ENCODE assay signal across 8 mouse cellular contexts in the genomic region with DNA sequence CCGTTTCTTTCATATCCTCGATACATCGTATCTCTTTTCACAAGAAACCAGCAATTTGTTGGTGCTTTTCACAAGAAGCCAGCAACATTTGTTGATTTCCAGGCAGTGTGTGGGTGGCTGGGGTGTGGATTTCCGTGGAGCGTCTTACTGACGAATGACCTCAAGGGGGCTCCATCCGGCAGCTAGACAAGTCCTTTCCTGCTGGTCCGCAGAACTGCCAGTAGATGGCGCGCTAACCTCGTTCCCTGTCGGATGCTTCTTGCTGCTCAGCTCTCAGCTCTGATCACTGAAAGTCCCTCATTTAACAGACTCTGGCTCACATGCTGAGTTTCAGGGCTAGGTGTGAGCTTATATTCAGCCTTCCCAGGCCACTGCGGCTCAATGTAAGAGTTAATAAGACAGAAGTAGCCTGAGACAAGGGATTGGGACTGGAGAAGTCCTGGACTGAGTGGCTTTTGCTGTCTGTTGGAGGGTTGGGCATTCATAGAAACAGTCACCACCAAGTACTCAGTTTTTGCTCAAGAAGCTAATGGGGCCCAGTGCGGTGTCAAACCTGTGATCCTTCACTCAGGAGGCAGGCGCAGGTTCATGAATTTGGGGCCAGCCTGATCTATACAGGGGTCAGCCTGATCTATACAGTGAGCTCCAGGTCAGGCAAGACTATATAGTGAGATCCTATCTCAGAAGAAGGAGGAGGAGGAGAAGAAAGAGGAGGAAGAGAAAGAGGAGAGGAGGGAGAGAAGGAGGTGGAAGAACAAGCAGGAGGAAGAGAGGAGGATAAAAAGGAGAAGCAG. TPM values are rescaled to one million over a fixed set of nuclear protein-coding genes. Genes with fewer than 3 reads are reported as not detected.
A peak's percentile ranks its signal among the peaks of the same experiment; 100 is the strongest.
DNase-seq lines count a peak whose midpoint lies in the region; ATAC-seq and TF ChIP-seq lines count a peak whose summit lies in the region.

No protein-coding gene starts in this region.

- 11% methylated on average over 15 of the region's 15 CpGs for WGBS in forebrain, postnatal 0 days
- 12% methylated on average over 15 of the region's 15 CpGs for WGBS in hindbrain, embryonic 13.5 days

- peak; percentile 93 for ATAC-seq in forebrain, postnatal 0 days
- peak; percentile 72 for ATAC-seq in hindbrain, embryonic 13.5 days (ENCODE audit: low FRiP score)

- H3K36me3 ChIP-seq in forebrain, postnatal 0 days (ENCODE audit: insufficient read depth) = no peaks in the 10 kb centered on the region
- H3K36me3 ChIP-seq in hindbrain, embryonic 13.5 days = no peaks in the 10 kb centered on the region

- no peak overlapping the region for H3K4me2 ChIP-seq in forebrain, postnatal 0 days (ENCODE audit: low read depth)
- H3K4me2 ChIP-seq in hindbrain, embryonic 13.5 days = no peak overlapping the region

- H3K27ac ChIP-seq in forebrain, postnatal 0 days (ENCODE audit: low read depth, low read length) = no peak overlapping the region
- H3K27ac ChIP-seq in hindbrain, embryonic 13.5 days = no peak overlapping the region

- DNase-seq in MN1 (ENCODE audit: low spot score) = peak; percentile 90
- peak; percentile 82 to 86 for DNase-seq in cerebellum, adult 18-20 months
- DNase-seq in forebrain, postnatal 0 days = peak; percentile 98
- DNase-seq in layer of hippocampus, postnatal 14 days (ENCODE audit: low spot score in 2 of 2) = peak; percentile 84 to 94
- DNase-seq in lung, postnatal 25 days (ENCODE audit: low spot score) = peak; percentile 88
- DNase-seq in retina, postnatal 7 days (ENCODE audit: low read depth, low spot score) = peak; percentile 92
- DNase-seq in urinary bladder, adult 18-20 months (ENCODE audit: low spot score in 2 of 2) = peak; percentile 52 to 83

- H3K9me3 ChIP-seq in forebrain, postnatal 0 days (ENCODE audit: low read length) = no peaks in the 10 kb centered on the region
- H3K9me3 ChIP-seq in hindbrain, embryonic 13.5 days = no peaks in the 10 kb centered on the region

- H3K4me3 ChIP-seq in forebrain, postnatal 0 days (ENCODE audit: low read depth, low read length) = no peak overlapping the region
- no peak overlapping the region for H3K4me3 ChIP-seq in hindbrain, embryonic 13.5 days

- no peaks in the 10 kb centered on the region for H3K4me1 ChIP-seq in forebrain, postnatal 0 days (ENCODE audit: insufficient read depth)
- no peaks in the 10 kb centered on the region for H3K4me1 ChIP-seq in hindbrain, embryonic 13.5 days (replicated peaks)

- no peak overlapping the region for H3K9ac ChIP-seq in forebrain, postnatal 0 days
- H3K9ac ChIP-seq in hindbrain, embryonic 13.5 days = no peak overlapping the region

- no peaks in the 10 kb centered on the region for H3K27me3 ChIP-seq in forebrain, postnatal 0 days (ENCODE audit: insufficient read depth, low read length)
- peaks cover 74% of the 10 kb centered on the region for H3K27me3 ChIP-seq in hindbrain, embryonic 13.5 days

- TF ChIP-seq CTCF in forebrain, postnatal 0 days (IDR thresholded peaks at IDR 0.05; ENCODE audit: low read depth) = peak; percentile 100

RNA-seq across cellular contexts. Expression of a gene that starts 19.0 kb away (rescaled TPM):
- 0.05 and 0.92 TPM in 2 replicates for total RNA-seq in forebrain, postnatal 0 days (2014; rRNA removed)
- polyA plus RNA-seq in forebrain, postnatal 0 days (2015; fragmentation: Nextera tagmentation; extraction: Ambion mirVana) = 0.58 and 0.61 TPM in 2 replicates
- polyA plus RNA-seq in hindbrain, embryonic 13.5 days (2015; fragmentation: Nextera tagmentation; extraction: Ambion mirVana) = 1.1 and 1.5 TPM in 2 replicates
- 1 to 10 TPM; 1.7 to 1.8 TPM for total RNA-seq in layer of hippocampus, postnatal 14 days (2021)

RNA-seq across cellular contexts. Expression of a gene that starts 54.3 kb away (rescaled TPM):
- total RNA-seq in forebrain, postnatal 0 days (2014; rRNA removed) = 0.08 TPM in 1 of 2 replicates, not detected in the other
- polyA plus RNA-seq in forebrain, postnatal 0 days (2015; fragmentation: Nextera tagmentation; extraction: Ambion mirVana) = not detected in 2 replicates
- polyA plus RNA-seq in hindbrain, embryonic 13.5 days (2015; fragmentation: Nextera tagmentation; extraction: Ambion mirVana) = 5.9 and 9.8 TPM in 2 replicates
- total RNA-seq in layer of hippocampus, postnatal 14 days (2021) = not detected
